Mouse (Mus musculus) hindbrain, embryonic 14.5 days (tissue): Measurements from ENCODE around the gene Ces1d. TPM values are rescaled to one million over a fixed set of nuclear protein-coding genes. Genes with fewer than 3 reads are reported as not detected.
"Not testable (repeated sequence)": the region's sequence is repeated elsewhere in the genome, so short reads cannot be mapped to it uniquely, and the experiment has no call there.

Experiments used
- ATAC-seq: fragments of 200-750 bp; cut with Nextera tagmentation; 2 replicates; pipeline ENCODE4 v1.8.0; 2017; ENCODE audit warnings: moderate number of reproducible peaks, mild to moderate bottlenecking, moderate TSS enrichment, moderate library complexity; ENCODE audit not compliant: low FRiP score
- DNase-seq: peaks from one replicate; pipeline ENCODE4 v3.0.0-alpha.2; 2015; ENCODE audit warnings: low spot score
- H3K27ac ChIP-seq: fragments of 300-500 bp; sonication (generic); 2 replicates; pipeline ENCODE4 v1.5.1; 2014; ENCODE audit warnings: mild to moderate bottlenecking, moderate library complexity
- H3K27me3 ChIP-seq: fragments of 300-500 bp; sonication (generic); 2 replicates; pipeline ENCODE4 v1.6.1; 2014; ENCODE audit warnings: mild to moderate bottlenecking, low read length, mixed read lengths; ENCODE audit not compliant: control insufficient read depth, insufficient read depth
- H3K36me3 ChIP-seq: fragments of 300-500 bp; sonication (generic); replicated peaks from 2 replicates; pipeline ENCODE4 v1.6.1; 2014; ENCODE audit not compliant: control insufficient read depth, insufficient read depth
- H3K4me1 ChIP-seq: fragments of 300-500 bp; sonication (generic); replicated peaks from 2 replicates; pipeline ENCODE4 v1.6.1; 2014; ENCODE audit warnings: antibody characterized with exemption, low read length, mixed read lengths; ENCODE audit not compliant: control insufficient read depth, insufficient read depth
- H3K4me2 ChIP-seq: fragments of 300-500 bp; sonication (generic); replicated peaks from 2 replicates; pipeline ENCODE4 v1.6.1; 2014; ENCODE audit warnings: mild to moderate bottlenecking, moderate library complexity
- H3K4me3 ChIP-seq: fragments of 300-500 bp; sonication (generic); replicated peaks from 2 replicates; pipeline ENCODE4 v1.5.1; 2014; ENCODE audit warnings: mild to moderate bottlenecking, low read length
- H3K9ac ChIP-seq: fragments of 300-500 bp; sonication (generic); 2 replicates; pipeline ENCODE4 v1.6.1; 2014
- H3K9me3 ChIP-seq: fragments of 300-500 bp; sonication (generic); 2 replicates; pipeline ENCODE4 v1.6.1; 2016; ENCODE audit warnings: low read length; ENCODE audit not compliant: control insufficient read depth
- WGBS: fragments of 180-500 bp; shearing (Covaris S2); extraction: QIAGEN DNeasy Blood & Tissue Kit; methylation state at CpG from one replicate; pipeline ENCODE4 v1.1.7; 2014; 5-methylcytosine and 5-hydroxymethylcytosine counted together
- polyA plus RNA-seq: library from polyadenylated mRNA; unstranded; fragments of >200 nt; fragmentation: Nextera tagmentation; extraction: Ambion mirVana; gene quantifications from 2 replicates; pipeline ENCODE4 v1.2.1, GENCODE M21; 2014

Ces1d gene
- polyA plus RNA-seq: 0.26 TPM in 1 of 2 replicates, not detected in the other

DNA sequence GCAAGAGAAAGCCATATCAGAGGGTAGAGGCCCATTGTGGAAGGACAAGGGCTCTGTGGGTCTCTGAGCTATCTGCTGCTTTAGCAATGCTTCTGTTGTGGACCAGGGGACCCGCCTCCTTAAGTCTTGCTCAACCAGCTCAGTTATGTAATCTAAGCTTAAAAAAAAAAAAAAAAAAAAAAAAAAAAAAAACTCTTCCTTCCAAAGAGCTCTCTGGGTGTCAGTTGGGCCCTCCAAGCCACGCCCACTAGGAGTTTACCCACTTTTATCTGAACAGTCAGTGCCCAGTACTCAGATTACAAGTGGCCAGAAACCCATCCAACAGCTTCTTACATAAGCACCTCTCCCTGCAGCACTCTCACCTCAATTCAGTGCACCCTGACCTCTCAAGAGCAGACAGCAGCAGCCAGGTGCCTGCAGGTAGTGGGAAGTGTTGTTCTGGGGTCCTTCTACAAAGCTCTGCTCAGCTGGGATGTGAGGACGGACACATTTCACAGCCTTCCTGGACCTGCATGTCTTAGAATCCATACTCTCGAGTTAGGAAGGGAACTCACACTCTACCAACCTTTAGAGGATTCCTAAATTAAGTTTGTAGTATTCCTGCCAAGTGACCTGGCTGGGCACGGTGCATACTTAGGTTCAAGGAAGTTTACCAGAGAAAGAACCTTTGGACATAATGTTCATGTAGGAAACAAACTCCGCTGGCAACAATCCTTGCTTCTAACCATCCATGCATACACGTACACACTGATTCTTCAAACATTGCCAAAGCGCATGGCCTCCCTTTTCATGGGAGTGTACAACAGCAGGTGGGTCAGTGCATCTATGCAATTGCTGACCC is at the start of gene Ces1d:
Gene Ces1d (minus strand): TSS at position 154 of the 841 bp plus-strand sequence.
- Histone ChIP-seq H3K27me3 (no peaks in the 10 kb centered on the region), H3K36me3 (no peaks in the 10 kb centered on the region), H3K4me1 (no peaks in the 10 kb centered on the region), H3K4me3 (no peak within 1 kb of the TSS), H3K9me3 (no peaks in the 10 kb centered on the region), H3K4me2 (no peak within 1 kb of the TSS), H3K9ac (no peak within 1 kb of the TSS), H3K27ac (no peak within 1 kb of the TSS)
- WGBS: 80% methylated on average over 8 of the region's 8 CpGs
- no peak for DNase-seq
- no peak for ATAC-seq

DNA sequence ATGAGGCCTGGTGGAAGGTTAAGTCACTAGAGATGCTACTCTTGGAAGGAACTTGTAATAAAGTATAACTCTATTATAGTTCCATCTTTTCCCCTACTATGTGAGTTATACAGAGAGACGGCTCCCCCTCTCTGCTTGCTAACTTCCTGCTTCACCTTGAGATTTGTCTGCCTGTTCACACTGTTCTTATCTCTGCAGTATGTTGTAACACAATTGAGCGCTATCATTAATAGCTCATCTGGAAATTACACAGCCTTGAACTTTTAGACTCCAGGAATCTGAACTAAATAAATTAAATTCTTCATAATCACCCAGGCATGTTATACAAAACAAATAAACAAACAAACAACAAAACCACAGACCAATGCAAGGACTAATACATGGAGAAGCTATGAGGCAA is 48.4 kb upstream of the Ces1d start:
- H3K27ac ChIP-seq: no peak overlapping the region
- 97% methylated on average over 2 of the region's 2 CpGs for WGBS
- H3K36me3 ChIP-seq: no peaks in the 10 kb centered on the region
- H3K4me3 ChIP-seq: no peak overlapping the region
- H3K4me2 ChIP-seq: no peak overlapping the region
- ATAC-seq (no peak), DNase-seq (no peak)
- no peaks in the 10 kb centered on the region for H3K4me1 ChIP-seq
- no peak overlapping the region for H3K9ac ChIP-seq
- no peaks in the 10 kb centered on the region for H3K9me3 ChIP-seq
- no peaks in the 10 kb centered on the region for H3K27me3 ChIP-seq

DNA sequence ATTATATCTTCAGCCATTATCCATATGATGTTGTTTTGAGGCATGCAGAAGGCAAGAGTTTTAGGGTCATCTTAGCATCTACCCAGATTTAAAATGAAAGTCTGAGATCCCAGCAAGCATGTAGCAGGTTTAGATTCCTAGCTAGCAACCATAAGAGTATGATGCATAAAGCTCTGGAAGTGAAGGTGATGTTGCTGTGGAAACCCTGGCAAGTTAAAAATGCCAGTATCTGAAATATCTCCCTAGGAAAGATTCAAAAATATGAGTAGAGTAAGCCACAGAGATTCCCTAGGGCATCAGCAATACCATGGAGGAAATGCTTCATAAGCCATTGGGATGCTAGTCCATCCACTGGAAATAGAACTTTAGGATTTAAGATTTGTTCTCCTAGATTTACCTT is 42.2 kb upstream of the Ces1d start:
- no peak overlapping the region for H3K4me3 ChIP-seq
- no peak overlapping the region for H3K27ac ChIP-seq
- no peaks in the 10 kb centered on the region for H3K36me3 ChIP-seq
- no peaks in the 10 kb centered on the region for H3K4me1 ChIP-seq
- ATAC-seq (no peak), DNase-seq (no peak)
- H3K4me2 ChIP-seq: no peak overlapping the region
- H3K9ac ChIP-seq: no peak overlapping the region
- H3K9me3 ChIP-seq: no peaks in the 10 kb centered on the region
- H3K27me3 ChIP-seq: no peaks in the 10 kb centered on the region

DNA sequence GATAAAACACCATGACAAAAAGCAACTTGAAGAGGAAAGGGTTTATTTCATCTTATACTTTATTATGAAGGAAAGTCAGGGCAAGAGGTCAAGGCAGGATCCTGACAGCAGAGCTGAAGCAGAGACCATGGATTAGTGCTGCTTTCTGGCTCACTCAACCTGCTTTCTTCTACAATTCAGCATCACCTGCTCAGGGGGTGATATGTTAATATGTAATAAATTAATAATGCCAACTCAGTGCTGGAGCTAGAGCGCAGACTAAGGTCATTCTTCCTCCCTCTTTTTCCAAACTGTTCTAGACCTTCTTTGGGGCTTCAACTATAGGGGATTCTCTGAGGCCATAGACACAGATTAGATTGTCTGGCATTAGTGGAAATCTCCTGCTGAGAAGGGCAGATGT is 38.0 kb upstream of the Ces1d start:
- Histone ChIP-seq H3K4me3 (no peak overlapping the region), H3K4me1 (no peaks in the 10 kb centered on the region), H3K4me2 (no peak overlapping the region), H3K27me3 (no peaks in the 10 kb centered on the region), H3K9ac (no peak overlapping the region), H3K36me3 (no peaks in the 10 kb centered on the region), H3K27ac (no peak overlapping the region), H3K9me3 (no peaks in the 10 kb centered on the region)
- ATAC-seq: no peak
- 100% methylated on average over 1 of the region's 1 CpGs for WGBS
- DNase-seq: no peak

DNA sequence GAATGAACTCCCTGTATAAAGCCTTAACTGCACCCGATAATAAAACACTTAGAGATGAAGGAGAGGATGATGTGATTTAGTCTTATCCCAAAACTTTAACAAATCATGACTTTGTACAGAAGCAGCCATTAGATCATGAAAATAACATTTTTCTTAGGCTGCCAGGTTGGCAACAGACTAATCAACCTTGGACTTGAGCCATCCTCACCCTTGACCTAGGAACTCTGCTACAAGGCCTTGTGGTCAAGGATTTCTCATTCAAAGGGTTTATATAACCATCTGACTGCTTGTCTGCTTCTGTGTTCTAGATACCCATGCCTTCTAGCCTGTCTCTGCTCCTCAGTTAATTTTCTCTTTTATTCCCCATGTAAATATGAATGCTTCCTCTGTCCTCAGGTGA is 37.1 kb upstream of the Ces1d start:
- no peak overlapping the region for H3K4me2 ChIP-seq
- no peak overlapping the region for H3K4me3 ChIP-seq
- no peaks in the 10 kb centered on the region for H3K4me1 ChIP-seq
- 97% methylated on average over 1 of the region's 1 CpGs for WGBS
- no peaks in the 10 kb centered on the region for H3K27me3 ChIP-seq
- ATAC-seq (no peak), DNase-seq (no peak)
- H3K36me3 ChIP-seq: no peaks in the 10 kb centered on the region
- H3K9ac ChIP-seq: no peak overlapping the region
- no peaks in the 10 kb centered on the region for H3K9me3 ChIP-seq
- H3K27ac ChIP-seq: no peak overlapping the region

DNA sequence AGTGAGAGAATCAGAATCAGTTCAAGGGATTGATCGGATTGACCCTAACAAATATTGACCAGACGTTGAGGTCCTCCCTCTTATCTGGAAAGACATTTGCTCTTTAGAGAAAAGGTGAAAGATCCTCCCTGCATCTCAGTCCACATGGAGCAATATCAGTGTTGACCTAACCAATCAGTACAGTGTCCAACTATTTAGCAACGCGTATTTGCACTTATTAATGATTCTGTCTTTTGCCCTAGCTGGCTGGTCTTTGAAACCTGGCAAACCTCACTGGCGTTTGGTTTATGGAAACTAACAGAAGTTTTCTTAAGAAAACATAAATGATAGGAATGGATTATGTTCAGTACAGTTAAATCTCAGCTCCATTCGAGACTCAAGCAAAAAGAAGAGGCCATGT is 36.4 kb upstream of the Ces1d start:
- no peak for ATAC-seq
- H3K27me3 ChIP-seq: no peaks in the 10 kb centered on the region
- no peaks in the 10 kb centered on the region for H3K36me3 ChIP-seq
- WGBS: 92% methylated on average over 6 of the region's 6 CpGs
- no peak overlapping the region for H3K4me3 ChIP-seq
- no peak for DNase-seq
- no peaks in the 10 kb centered on the region for H3K4me1 ChIP-seq
- H3K27ac ChIP-seq: no peak overlapping the region
- H3K4me2 ChIP-seq: no peak overlapping the region
- no peaks in the 10 kb centered on the region for H3K9me3 ChIP-seq
- H3K9ac ChIP-seq: no peak overlapping the region

DNA sequence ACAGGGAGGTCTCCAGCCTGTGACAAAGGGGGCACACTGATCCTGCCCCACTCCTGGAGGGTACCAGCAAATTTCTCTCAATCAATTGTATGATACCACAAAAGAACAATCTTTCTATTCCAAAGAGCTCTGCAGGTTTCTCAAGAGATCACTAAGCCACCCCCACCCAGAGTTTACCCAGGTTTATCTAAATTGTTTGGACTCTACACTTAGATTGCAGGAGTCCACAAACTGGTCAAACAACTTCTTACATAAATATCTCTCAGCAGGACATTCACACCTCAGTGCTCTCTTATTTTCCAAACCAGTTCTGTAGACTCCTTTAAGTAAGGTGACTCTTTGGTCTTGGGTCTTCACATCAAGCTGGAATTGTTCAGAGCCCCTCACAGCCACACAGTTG is 31.8 kb upstream of the Ces1d start, which contains the start of gene Ces1e:
Gene Ces1e (minus strand): TSS at position 174 of the 400 bp plus-strand sequence.
- no peak within 1 kb of the TSS for H3K9ac ChIP-seq
- no peak for DNase-seq
- H3K27ac ChIP-seq: no peak within 1 kb of the TSS
- H3K4me1 ChIP-seq: no peaks in the 10 kb centered on the region
- H3K4me2 ChIP-seq: no peak within 1 kb of the TSS
- ATAC-seq: no peak
- no peaks in the 10 kb centered on the region for H3K36me3 ChIP-seq
- no peaks in the 10 kb centered on the region for H3K27me3 ChIP-seq
- no peak within 1 kb of the TSS for H3K4me3 ChIP-seq
- no peaks in the 10 kb centered on the region for H3K9me3 ChIP-seq

DNA sequence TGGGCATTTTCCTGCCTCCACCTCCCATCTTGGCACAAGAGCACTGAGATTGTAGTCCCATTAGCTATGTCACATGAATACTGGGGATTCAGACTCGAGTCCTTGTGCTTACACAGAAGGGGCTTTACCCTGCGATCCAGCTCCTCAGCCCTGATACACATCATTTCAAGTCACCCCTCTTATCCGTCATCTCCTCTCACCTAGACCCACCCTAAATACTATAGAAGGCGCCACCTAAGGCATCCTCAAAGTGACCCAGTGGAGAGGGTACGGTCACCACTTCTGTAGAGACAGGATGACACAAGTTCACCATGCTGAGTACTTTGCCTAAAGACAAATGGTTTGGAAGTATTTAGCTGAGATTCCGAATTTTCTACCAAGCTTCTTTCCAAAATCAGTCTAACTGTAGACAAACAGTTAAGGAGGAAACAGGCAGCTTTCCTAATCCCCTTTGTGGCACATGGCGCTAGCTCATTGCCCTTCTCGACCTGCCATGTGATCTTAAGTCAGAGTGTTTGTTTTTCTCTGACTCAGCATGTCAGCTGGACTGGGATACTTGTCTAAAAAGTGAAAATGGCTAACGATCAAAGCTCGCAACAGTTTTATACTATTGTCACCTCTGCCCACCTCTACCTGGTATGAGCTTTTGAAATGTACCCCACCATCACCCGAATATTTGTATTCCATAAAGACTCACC is 31.2 kb upstream of the Ces1d start:
- H3K4me1 ChIP-seq: no peaks in the 10 kb centered on the region
- no peak overlapping the region for H3K4me3 ChIP-seq
- DNase-seq (no peak), ATAC-seq (no peak)
- no peaks in the 10 kb centered on the region for H3K27me3 ChIP-seq
- H3K9me3 ChIP-seq: no peaks in the 10 kb centered on the region
- H3K36me3 ChIP-seq: no peaks in the 10 kb centered on the region
- no peak overlapping the region for H3K27ac ChIP-seq
- H3K4me2 ChIP-seq: no peak overlapping the region
- no peak overlapping the region for H3K9ac ChIP-seq
- 82% methylated on average over 11 of the region's 11 CpGs for WGBS

DNA sequence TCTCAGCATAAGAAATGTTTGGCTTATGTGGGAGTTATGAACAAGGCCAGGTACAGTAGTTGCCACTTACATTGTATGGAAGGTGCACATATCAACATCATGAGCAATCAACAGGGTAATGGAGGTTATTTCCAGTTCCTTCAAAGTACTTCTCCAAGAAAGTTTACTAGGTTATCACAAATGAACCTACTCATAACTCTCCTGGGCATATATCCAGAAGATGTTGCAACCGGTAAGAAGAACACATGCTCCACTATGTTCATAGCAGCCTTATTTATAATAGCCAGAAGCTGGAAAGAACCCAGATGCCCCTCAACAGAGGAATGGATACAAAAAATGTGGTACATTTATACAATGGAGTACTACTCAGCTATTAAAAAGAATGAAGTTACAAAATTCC is 28.8 kb upstream of the Ces1d start:
- H3K27ac ChIP-seq, H3K4me1 ChIP-seq, H3K36me3 ChIP-seq, ATAC-seq, H3K9ac ChIP-seq, H3K4me2 ChIP-seq, H3K9me3 ChIP-seq, H3K27me3 ChIP-seq, DNase-seq, H3K4me3 ChIP-seq: not testable (repeated sequence)
- 100% methylated on average over 1 of the region's 1 CpGs for WGBS
